Mouse (Mus musculus): ENCODE measurements around the gene Ubiad1. TPM values are rescaled to one million over a fixed set of nuclear protein-coding genes. Genes with fewer than 3 reads are reported as not detected.

Gene Ubiad1
- polyA plus RNA-seq, 1 experiment, result 3.4 TPM

GRCm38 (mm10) chr4:148395875-148396274, 48.7 kb downstream of the Ubiad1 start:
- H3K9me3 ChIP-seq, result peaks cover 14% of the 10 kb centered on the region
- H3K27me3 ChIP-seq (replicated peaks), result peaks cover 67% of the 10 kb centered on the region
- H3K36me3 ChIP-seq (replicated peaks; ENCODE audit: low read length), result no peaks in the 10 kb centered on the region
- no peaks in the 10 kb centered on the region; the same call in 1 of the 2 replicates for H3K4me1 ChIP-seq
- TF ChIP-seq FLI1 (IDR thresholded peaks at IDR 0.05; ENCODE audit: low read length) (no peak), GATA1 (IDR thresholded peaks at IDR 0.05; ENCODE audit: borderline replicate concordance, low read length) (no peak)
- H3K4me3 ChIP-seq (replicated peaks), result no peak overlapping the region

DNA sequence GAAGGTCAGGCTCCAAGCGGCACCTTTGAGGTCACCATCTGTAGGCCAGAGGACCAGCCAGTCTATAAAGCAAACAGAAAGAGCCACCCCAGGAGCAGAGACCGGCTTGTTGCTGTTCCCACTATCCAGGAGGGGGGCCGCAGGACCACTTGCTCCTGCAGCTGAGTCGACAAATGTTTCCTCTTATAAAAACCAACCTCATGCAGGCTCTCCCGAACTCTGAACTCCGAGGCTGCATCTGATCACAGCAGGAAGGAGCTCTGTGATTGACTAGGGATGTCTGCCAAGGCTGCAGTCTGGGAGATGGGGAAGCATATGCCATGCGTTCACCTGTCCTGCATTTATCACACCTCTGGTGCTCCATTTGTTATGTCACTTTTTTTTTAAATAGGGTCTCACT, 49.4 kb downstream of the Ubiad1 start:
- peaks cover 65% of the 10 kb centered on the region for H3K27me3 ChIP-seq (replicated peaks)
- no peaks in the 10 kb centered on the region for H3K4me1 ChIP-seq
- H3K4me3 ChIP-seq (replicated peaks), result no peak overlapping the region
- peaks cover 14% of the 10 kb centered on the region for H3K9me3 ChIP-seq
- TF ChIP-seq GATA1 (IDR thresholded peaks at IDR 0.05; ENCODE audit: borderline replicate concordance, low read length) (no peak), FLI1 (IDR thresholded peaks at IDR 0.05; ENCODE audit: low read length) (no peak)
- H3K36me3 ChIP-seq (replicated peaks; ENCODE audit: low read length), result no peaks in the 10 kb centered on the region

DNA sequence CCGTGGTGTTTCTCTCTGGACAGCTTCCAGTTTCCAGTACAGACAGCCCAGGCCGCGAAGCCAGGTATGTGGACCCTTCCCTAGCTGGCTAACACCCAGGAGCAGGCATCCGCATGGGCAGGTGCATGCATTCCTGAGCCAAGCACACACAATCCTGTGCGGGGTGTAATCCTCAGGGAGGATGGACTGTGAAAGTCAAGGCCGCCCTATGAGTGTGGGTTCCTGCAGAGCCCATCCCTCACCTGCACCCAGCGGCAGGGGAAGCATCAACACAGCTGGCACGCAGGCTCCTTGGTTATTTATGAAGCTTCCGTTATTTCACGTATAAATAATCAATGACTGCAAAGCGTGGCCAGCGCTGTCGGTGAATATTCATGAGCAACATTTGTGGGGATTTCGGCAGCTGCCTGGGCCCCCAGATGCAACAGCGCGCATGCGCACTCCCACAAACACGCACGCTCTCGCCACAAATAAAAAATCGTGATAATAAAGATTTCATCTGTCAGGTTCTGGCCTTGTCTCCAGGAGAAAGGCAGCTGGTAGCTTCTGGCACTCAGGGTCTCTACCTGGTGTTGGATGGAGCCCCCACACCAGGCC, 52.8 kb downstream of the Ubiad1 start:
- no peak overlapping the region for H3K4me3 ChIP-seq (replicated peaks)
- H3K4me1 ChIP-seq, result no peaks in the 10 kb centered on the region
- H3K36me3 ChIP-seq (replicated peaks; ENCODE audit: low read length), result no peaks in the 10 kb centered on the region
- TF ChIP-seq FLI1 (IDR thresholded peaks at IDR 0.05; ENCODE audit: low read length) (no peak), GATA1 (IDR thresholded peaks at IDR 0.05; ENCODE audit: borderline replicate concordance, low read length) (no peak)
- H3K27me3 ChIP-seq (replicated peaks), result peaks cover 52% of the 10 kb centered on the region
- H3K9me3 ChIP-seq, result peaks cover 7% of the 10 kb centered on the region; the same call in 1 of the 2 replicates

DNA sequence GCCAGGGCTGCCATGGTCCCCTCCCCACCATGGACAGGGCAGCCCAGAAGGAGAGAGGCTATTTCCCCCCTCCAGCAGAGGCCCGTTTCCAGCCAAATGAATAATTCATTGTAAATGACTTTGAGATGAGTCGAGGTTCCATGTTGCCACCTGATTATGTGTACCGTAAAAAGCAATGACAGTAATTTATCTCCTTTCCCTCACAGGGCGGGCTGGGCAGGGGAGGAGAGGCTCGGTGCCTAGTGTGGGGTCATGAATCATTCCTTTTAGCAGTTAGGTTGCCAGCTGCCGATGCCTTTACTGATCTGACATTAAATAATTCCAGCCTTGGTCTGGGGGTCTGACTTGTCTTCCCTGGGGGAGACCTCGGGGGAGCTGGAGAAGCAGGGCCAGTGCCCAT, 54.9 kb downstream of the Ubiad1 start:
- H3K4me1 ChIP-seq, result no peaks in the 10 kb centered on the region
- no peak overlapping the region for H3K4me3 ChIP-seq (replicated peaks)
- H3K9me3 ChIP-seq, result peaks cover 5% of the 10 kb centered on the region; the same call in 1 of the 2 replicates
- no peak for TF ChIP-seq FLI1 (IDR thresholded peaks at IDR 0.05; ENCODE audit: low read length)
- no peak for TF ChIP-seq GATA1 (IDR thresholded peaks at IDR 0.05; ENCODE audit: borderline replicate concordance, low read length)
- H3K27me3 ChIP-seq (replicated peaks), result peaks cover 59% of the 10 kb centered on the region
- no peaks in the 10 kb centered on the region for H3K36me3 ChIP-seq (replicated peaks; ENCODE audit: low read length)

DNA sequence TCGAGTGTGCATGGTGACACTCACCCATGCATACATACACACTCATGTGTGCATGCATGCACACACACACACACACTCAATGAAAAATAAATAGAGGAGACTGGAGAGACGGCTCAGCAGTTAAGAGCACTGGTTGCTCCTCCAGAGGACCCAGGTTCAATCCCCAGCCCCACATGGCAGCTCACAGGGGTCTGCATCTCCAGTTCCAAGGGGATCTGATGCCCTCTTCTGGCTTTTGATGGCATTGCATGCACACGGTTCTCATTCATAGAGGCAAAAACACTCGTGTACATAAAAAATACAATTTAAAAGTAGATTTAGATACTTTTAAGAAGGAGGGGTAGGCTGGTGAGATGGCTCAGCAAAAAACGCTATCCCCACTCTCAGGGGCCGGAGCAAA, 55.5 kb downstream of the Ubiad1 start:
- H3K4me1 ChIP-seq, result no peaks in the 10 kb centered on the region
- TF ChIP-seq GATA1 (IDR thresholded peaks at IDR 0.05; ENCODE audit: borderline replicate concordance, low read length) (no peak), FLI1 (IDR thresholded peaks at IDR 0.05; ENCODE audit: low read length) (no peak)
- H3K27me3 ChIP-seq (replicated peaks), result peaks cover 54% of the 10 kb centered on the region
- peaks cover 5% of the 10 kb centered on the region; the same call in 1 of the 2 replicates for H3K9me3 ChIP-seq
- H3K36me3 ChIP-seq (replicated peaks; ENCODE audit: low read length), result no peaks in the 10 kb centered on the region
- H3K4me3 ChIP-seq (replicated peaks), result no peak overlapping the region

DNA sequence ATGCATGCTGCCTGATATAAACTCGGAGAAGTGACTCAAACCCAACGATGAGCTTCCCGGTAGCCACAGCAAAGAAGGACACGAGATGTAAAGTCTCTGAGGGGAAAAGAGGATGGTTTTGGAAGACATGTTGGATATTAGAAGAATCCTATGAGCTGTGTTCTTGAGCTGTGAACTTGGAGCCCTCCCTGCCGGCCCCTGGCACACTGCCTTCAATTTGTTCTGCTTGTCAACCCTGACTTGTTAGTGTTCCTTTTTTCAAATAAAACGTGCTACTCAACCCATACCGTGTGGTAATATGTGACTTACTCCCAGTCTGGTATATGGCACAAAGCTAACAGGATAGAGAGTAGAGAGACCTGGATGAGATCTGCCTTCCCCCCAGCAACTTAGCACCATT, 59.3 kb downstream of the Ubiad1 start:
- TF ChIP-seq FLI1 (IDR thresholded peaks at IDR 0.05; ENCODE audit: low read length), result no peak
- TF ChIP-seq GATA1 (IDR thresholded peaks at IDR 0.05; ENCODE audit: borderline replicate concordance, low read length), result no peak
- no peaks in the 10 kb centered on the region for H3K4me1 ChIP-seq
- H3K4me3 ChIP-seq (replicated peaks), result no peak overlapping the region
- H3K36me3 ChIP-seq (replicated peaks; ENCODE audit: low read length), result no peaks in the 10 kb centered on the region
- peaks cover 31% of the 10 kb centered on the region for H3K27me3 ChIP-seq (replicated peaks)
- H3K9me3 ChIP-seq, result peaks cover 24% of the 10 kb centered on the region

Other genes with a start within 250 kb of the Ubiad1 start
- 1.0 and 1.9 TPM in 2 replicates for gene Disp3, start 156.8 kb downstream of the Ubiad1 start, polyA plus RNA-seq (2012; ENCODE audit: insufficient read depth, low replicate concordance)
- gene Mtor, start 3.8 kb upstream of the Ubiad1 start, polyA plus RNA-seq (2012; ENCODE audit: insufficient read depth, low replicate concordance), result 2.0 and 3.8 TPM in 2 replicates
- gene Angptl7, start 55.7 kb upstream of the Ubiad1 start, polyA plus RNA-seq (2012; ENCODE audit: insufficient read depth, low replicate concordance), result 0.07 TPM in 1 of 2 replicates, not detected in the other
- gene Exosc10, start 113.7 kb upstream of the Ubiad1 start, polyA plus RNA-seq (2012; ENCODE audit: insufficient read depth, low replicate concordance), result 15.4 and 23.5 TPM in 2 replicates
- 215 and 385 TPM in 2 replicates for gene Srm, start 146.7 kb upstream of the Ubiad1 start, polyA plus RNA-seq (2012; ENCODE audit: insufficient read depth, low replicate concordance)
- gene Masp2, start 157.8 kb upstream of the Ubiad1 start, polyA plus RNA-seq (2012; ENCODE audit: insufficient read depth, low replicate concordance), result not detected in 2 replicates
- gene Tardbp, start 182.2 kb upstream of the Ubiad1 start, polyA plus RNA-seq (2012; ENCODE audit: insufficient read depth, low replicate concordance), result 18.5 TPM in 1 of 2 replicates, not detected in the other
- not detected in 2 replicates for gene Gm572, start 198.5 kb upstream of the Ubiad1 start, polyA plus RNA-seq (2012; ENCODE audit: insufficient read depth, low replicate concordance)